Comparison of ENCODE assay signal across 26 mouse cellular contexts in the genomic region with DNA sequence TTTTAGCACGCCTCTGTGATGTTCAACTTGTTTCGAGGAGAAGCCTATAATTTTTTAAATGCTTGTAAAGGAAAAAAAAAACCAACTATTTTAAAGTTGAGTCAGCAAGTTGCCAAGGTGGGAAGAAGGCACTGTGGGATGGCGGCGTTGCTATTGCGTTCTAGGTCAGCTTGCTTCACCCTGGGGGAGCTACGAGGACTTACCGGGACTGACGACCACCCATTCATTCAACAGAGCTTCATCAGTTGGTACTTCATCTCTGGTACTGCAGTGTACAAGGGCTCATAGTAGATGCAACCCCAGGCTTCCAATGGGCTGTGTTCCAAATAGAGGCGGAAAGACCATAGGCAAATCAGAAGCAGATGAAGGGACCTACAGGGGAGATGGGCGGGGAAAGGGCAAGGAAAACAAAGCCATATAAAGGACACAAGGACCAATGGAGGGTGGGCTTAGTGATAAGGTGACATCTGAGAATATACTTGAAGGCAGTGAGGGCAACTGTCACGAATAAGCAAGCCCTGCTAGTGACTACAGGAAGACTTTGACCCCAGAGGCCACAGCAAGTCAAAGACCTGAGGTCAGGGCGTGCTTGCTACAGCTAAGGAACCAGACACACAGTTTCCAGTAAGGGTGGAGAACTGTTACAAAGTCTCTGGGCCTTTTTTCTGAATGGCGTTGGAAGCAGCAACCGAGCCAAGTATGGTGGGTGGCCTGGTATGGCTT.
DNase-seq lines count a peak whose midpoint lies in the region; ATAC-seq and TF ChIP-seq lines count a peak whose summit lies in the region.
"Had no signal": no experiment of that assay in that cellular context is flagged by ENCODE, and none has a peak within 500 bp of the region (broad histone marks: within the 10 kb centered on the region; RNA-seq: fewer than 3 reads in every experiment).

No protein-coding gene starts in this region.

- H3K9ac ChIP-seq in intestine, embryonic 16.5 days (ENCODE audit: low read depth, low read length) = no peak overlapping the region
- H3K9ac ChIP-seq in stomach, postnatal 0 days (ENCODE audit: low read length) = no peak overlapping the region
- H3K9ac ChIP-seq: forebrain, embryonic 15.5 days; heart, embryonic 13.5 days; hindbrain, embryonic 12.5 days; hindbrain, embryonic 15.5 days had no signal

- ATAC-seq in intestine, embryonic 16.5 days = peak; percentile 69
- peak; percentile 52; the same call in 1 of the 2 replicates for ATAC-seq in stomach, postnatal 0 days (ENCODE audit: low FRiP score, low TSS enrichment)
- ATAC-seq: forebrain, embryonic 15.5 days; Patski had no signal

- no peak overlapping the region for H3K4me3 ChIP-seq in intestine, embryonic 16.5 days (ENCODE audit: low read length)
- H3K4me3 ChIP-seq in stomach, postnatal 0 days (ENCODE audit: low read depth, low read length) = no peak overlapping the region
- H3K4me3 ChIP-seq: forebrain, embryonic 10.5 days; forebrain, embryonic 15.5 days; heart, adult 2 months; heart, embryonic 10.5 days; heart, embryonic 13.5 days; hindbrain, embryonic 12.5 days; hindbrain, embryonic 15.5 days had no signal

- H3K36me3 ChIP-seq in intestine, embryonic 16.5 days (ENCODE audit: control insufficient read depth, insufficient read depth, low read length) = no peaks in the 10 kb centered on the region
- H3K36me3 ChIP-seq in stomach, postnatal 0 days (ENCODE audit: control insufficient read depth, insufficient read depth, low read length) = no peaks in the 10 kb centered on the region
- H3K36me3 ChIP-seq: forebrain, embryonic 10.5 days; forebrain, embryonic 15.5 days; G1E; heart, embryonic 10.5 days; heart, embryonic 13.5 days; hindbrain, embryonic 12.5 days; hindbrain, embryonic 15.5 days had no signal

- no peaks in the 10 kb centered on the region for H3K9me3 ChIP-seq in intestine, embryonic 16.5 days (ENCODE audit: control insufficient read depth, low read length)
- H3K9me3 ChIP-seq in stomach, postnatal 0 days (ENCODE audit: control insufficient read depth, low read length) = no peaks in the 10 kb centered on the region
- H3K9me3 ChIP-seq: forebrain, embryonic 15.5 days; heart, embryonic 10.5 days; heart, embryonic 13.5 days; hindbrain, embryonic 12.5 days; hindbrain, embryonic 15.5 days had no signal

- H3K4me1 ChIP-seq in intestine, embryonic 16.5 days (ENCODE audit: control insufficient read depth, insufficient read depth, low read length) = peaks cover 9% of the 10 kb centered on the region
- no peaks in the 10 kb centered on the region for H3K4me1 ChIP-seq in stomach, postnatal 0 days (replicated peaks; ENCODE audit: control insufficient read depth, insufficient read depth)
- H3K4me1 ChIP-seq: forebrain, embryonic 10.5 days; forebrain, embryonic 15.5 days; heart, embryonic 10.5 days; heart, embryonic 13.5 days; hindbrain, embryonic 12.5 days; hindbrain, embryonic 15.5 days had no signal

- no peak for TF ChIP-seq CTCF in stomach, postnatal 0 days (IDR thresholded peaks at IDR 0.05; ENCODE audit: low read depth)

- intact Hi-C loops in gastrocnemius, postnatal 14 days (cut with DNase I; ENCODE audit: low total_unique reads) = no loop called here
- intact Hi-C loops in gastrocnemius, postnatal 36 days (cut with DNase I) = no loop called here

- no peak for TF ChIP-seq EP300 in stomach, postnatal 0 days (optimal IDR thresholded peaks at IDR 0.05)

- peak overlapping the region; percentile 45; the same call in 1 of the 2 replicates for H3K27ac ChIP-seq in intestine, embryonic 16.5 days (ENCODE audit: low read length)
- H3K27ac ChIP-seq in stomach, postnatal 0 days (replicated peaks) = no peak overlapping the region
- H3K27ac ChIP-seq: forebrain, embryonic 10.5 days; forebrain, embryonic 15.5 days; heart, adult 2 months; heart, embryonic 10.5 days; heart, embryonic 13.5 days; hindbrain, embryonic 12.5 days; hindbrain, embryonic 15.5 days had no signal

- DNase-seq in gastrocnemius, postnatal 14 days = peak; percentile 20
- no peak for DNase-seq in gastrocnemius, postnatal 36 days
- peak; percentile 31 for DNase-seq in testis, postnatal 10 days (ENCODE audit: low spot score)
- DNase-seq in testis, postnatal 14 days (ENCODE audit: low spot score) = no peak
- DNase-seq in stomach, postnatal 0 days (ENCODE audit: low spot score) = no peak
- no peak for DNase-seq in c-Kit-positive CD71-positive TER-119-positive erythroid progenitor cells, embryonic 14.5 days (ENCODE audit: low spot score)
- DNase-seq: adrenal gland, postnatal 10 days; adrenal gland, postnatal 36 days; B cell, adult 2 months; cerebellum, adult 11 months; cerebellum, adult 8-10 months; cerebellum, postnatal 10 days; cerebellum, postnatal 36 days; embryo, embryonic 11 days; heart, postnatal 14 days had no signal

- 91% methylated on average over 14 of the region's 14 CpGs for WGBS in intestine, embryonic 16.5 days
- WGBS in stomach, postnatal 0 days = 86% methylated on average over 14 of the region's 14 CpGs

- H3K27me3 ChIP-seq in intestine, embryonic 16.5 days (replicated peaks; ENCODE audit: control insufficient read depth, insufficient read depth, low read length) = no peaks in the 10 kb centered on the region
- H3K27me3 ChIP-seq in stomach, postnatal 0 days (ENCODE audit: control insufficient read depth, insufficient read depth, low read length) = no peaks in the 10 kb centered on the region
- H3K27me3 ChIP-seq: CH12.LX; forebrain, embryonic 15.5 days; heart, embryonic 13.5 days; hindbrain, embryonic 12.5 days; hindbrain, embryonic 15.5 days; Patski had no signal

- H3K4me2 ChIP-seq in intestine, embryonic 16.5 days (ENCODE audit: low read depth, low read length) = no peak overlapping the region
- H3K4me2 ChIP-seq in stomach, postnatal 0 days (replicated peaks; ENCODE audit: low read depth) = no peak overlapping the region
- H3K4me2 ChIP-seq: forebrain, embryonic 15.5 days; heart, embryonic 13.5 days; hindbrain, embryonic 12.5 days; hindbrain, embryonic 15.5 days had no signal

Comparison
In these comparisons a context has a peak if more than half of its experiments do, and no peak if none do; other contexts are left out.
1. DNase-seq: peak in gastrocnemius, postnatal 14 days (single experiment) and testis, postnatal 10 days (single experiment); none in gastrocnemius, postnatal 36 days (0 of 2), testis, postnatal 14 days (single experiment), stomach, postnatal 0 days (single experiment) and c-Kit-positive CD71-positive TER-119-positive erythroid progenitor cells, embryonic 14.5 days (single experiment).